ENCODE assay signal across 8 mouse cellular contexts in the genomic region with DNA sequence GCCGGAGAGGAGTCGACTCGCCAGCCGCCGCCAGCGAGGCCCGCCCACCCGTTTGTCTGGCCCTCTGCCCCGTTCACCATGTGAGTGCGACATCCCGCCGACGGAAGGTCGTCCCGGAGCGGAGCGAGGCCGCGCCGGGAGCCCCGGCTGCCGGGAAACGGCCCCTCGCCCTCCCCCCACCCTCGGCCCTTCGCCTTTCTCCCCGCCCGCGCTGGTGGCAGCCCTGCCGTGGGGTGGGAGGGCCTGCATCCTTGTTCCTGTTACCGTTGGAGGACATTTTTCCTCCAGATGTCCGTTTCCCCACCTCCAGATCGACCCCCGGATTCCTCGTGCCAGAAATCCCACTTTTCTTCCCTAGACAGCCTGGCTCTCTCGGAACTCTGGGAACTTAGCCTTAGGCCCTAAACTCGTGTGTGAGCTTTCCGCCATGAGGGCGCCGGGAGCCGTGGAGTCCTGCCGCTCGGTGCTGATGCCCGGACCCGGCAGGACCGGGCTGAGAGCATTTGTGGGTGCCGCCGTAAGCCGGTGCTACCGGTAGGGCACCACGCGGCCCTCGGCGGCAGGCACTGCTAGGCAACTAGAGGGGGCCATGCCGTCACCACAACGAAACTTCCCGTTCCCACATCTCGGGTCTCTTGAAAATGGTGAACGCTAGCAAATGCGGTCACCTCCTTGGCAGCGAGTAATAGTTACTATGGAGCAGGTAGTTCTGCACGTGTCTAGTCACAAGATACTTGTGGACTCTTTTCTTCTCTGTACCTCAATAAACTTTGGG. TPM values are rescaled to one million over a fixed set of nuclear protein-coding genes. Genes with fewer than 3 reads are reported as not detected.
DNase-seq lines count a peak whose midpoint lies in the region; ATAC-seq and TF ChIP-seq lines count a peak whose summit lies in the region.

No protein-coding gene starts in this region.

- H3K4me2 ChIP-seq in forebrain, embryonic 13.5 days: peak overlapping the region; percentile 77
- peak overlapping the region; percentile 92 for H3K4me2 ChIP-seq in lung, postnatal 0 days (replicated peaks; ENCODE audit: low read depth, low read length)

- ATAC-seq in CD4-positive, CD25-positive, alpha-beta regulatory T cell, adult 4 months: peak; percentile 66
- peak; percentile 69 for ATAC-seq in forebrain, embryonic 13.5 days
- ATAC-seq in lung, postnatal 0 days: peak; percentile 36

- TF ChIP-seq CTCF in layer of hippocampus, adult 2 months (conservative IDR thresholded peaks at IDR 0.05): peak; percentile 49
- peak; percentile 49 for TF ChIP-seq CTCF in lung, postnatal 0 days (IDR thresholded peaks at IDR 0.05)
- no peak for TF ChIP-seq CTCF in olfactory bulb, adult 2 months (IDR thresholded peaks at IDR 0.05; ENCODE audit: insufficient read depth, low read depth, low read length)

- H3K27me3 ChIP-seq in forebrain, embryonic 13.5 days: no peaks in the 10 kb centered on the region
- H3K27me3 ChIP-seq in lung, postnatal 0 days (replicated peaks; ENCODE audit: insufficient read depth, low read length): no peaks in the 10 kb centered on the region

- DNase-seq in adrenal gland, postnatal 14 days: peak; percentile 77
- peak; percentile 65 for DNase-seq in heart, postnatal 4 days
- no peak for DNase-seq in layer of hippocampus, adult 2 months (ENCODE audit: low spot score in 2 of 2)
- DNase-seq in lung, postnatal 0 days (ENCODE audit: low spot score): peak; percentile 86
- peak; percentile 80 for DNase-seq in thymus, postnatal 14 days

- peak overlapping the region; percentile 77 for H3K4me3 ChIP-seq in forebrain, embryonic 13.5 days
- peak overlapping the region; percentile 68 for H3K4me3 ChIP-seq in layer of hippocampus, adult 2 months
- peak overlapping the region; percentile 59 for H3K4me3 ChIP-seq in lung, postnatal 0 days (ENCODE audit: low read depth, low read length)
- peak overlapping the region; percentile 65 for H3K4me3 ChIP-seq in olfactory bulb, adult 2 months (ENCODE audit: insufficient read depth, low read depth, low read length)

- no peak for TF ChIP-seq EP300 in lung, postnatal 0 days (IDR thresholded peaks at IDR 0.05)

- peaks cover 16% of the 10 kb centered on the region for H3K36me3 ChIP-seq in forebrain, embryonic 13.5 days (ENCODE audit: poor library complexity, severe bottlenecking)
- H3K36me3 ChIP-seq in lung, postnatal 0 days (ENCODE audit: insufficient read depth, low read length): no peaks in the 10 kb centered on the region

- peaks cover 33% of the 10 kb centered on the region for H3K4me1 ChIP-seq in forebrain, embryonic 13.5 days
- peaks cover 18% of the 10 kb centered on the region; the same call in 1 of the 2 replicates for H3K4me1 ChIP-seq in lung, postnatal 0 days (ENCODE audit: insufficient read depth, low read depth, low read length)
- peaks cover 5% of the 10 kb centered on the region; the same call in 1 of the 2 replicates for H3K4me1 ChIP-seq in olfactory bulb, adult 2 months (ENCODE audit: control insufficient read depth, insufficient read depth, low read length)

- TF ChIP-seq POLR2A in olfactory bulb, adult 2 months (IDR thresholded peaks at IDR 0.05; ENCODE audit: insufficient read depth, low read depth, low read length): no peak

- H3K9me3 ChIP-seq in forebrain, embryonic 13.5 days (replicated peaks): no peaks in the 10 kb centered on the region
- no peaks in the 10 kb centered on the region for H3K9me3 ChIP-seq in lung, postnatal 0 days (ENCODE audit: low read length)

- H3K9ac ChIP-seq in forebrain, embryonic 13.5 days: peak overlapping the region; percentile 88
- peak overlapping the region; percentile 69 for H3K9ac ChIP-seq in lung, postnatal 0 days (replicated peaks; ENCODE audit: low read depth)

- WGBS in forebrain, embryonic 13.5 days: under 1% methylated on average over 50 of the region's 62 CpGs
- WGBS in lung, postnatal 0 days: under 1% methylated on average over 52 of the region's 62 CpGs
- WGBS in olfactory bulb, adult 2 months: under 1% methylated on average over 62 of the region's 62 CpGs

- H3K27ac ChIP-seq in forebrain, embryonic 13.5 days: peak overlapping the region; percentile 99
- H3K27ac ChIP-seq in layer of hippocampus, adult 2 months: peak overlapping the region; percentile 98
- peak overlapping the region; percentile 86 for H3K27ac ChIP-seq in lung, postnatal 0 days (ENCODE audit: low read length)
- peak overlapping the region; percentile 61 for H3K27ac ChIP-seq in olfactory bulb, adult 2 months (ENCODE audit: insufficient read depth, low read depth, low read length)

RNA-seq across cellular contexts. Expression of gene Ptges3, which starts 0.6 kb away (rescaled TPM):
- 100 to 1,000 TPM; 234 to 353 TPM for polyA plus RNA-seq in CD4-positive, CD25-positive, alpha-beta regulatory T cell, adult 4 months (2017; shearing (Covaris generic))
- total RNA-seq in adrenal gland, postnatal 14 days (2021): 157 and 172 TPM in 2 replicates
- polyA plus RNA-seq in forebrain, embryonic 13.5 days (2015; fragmentation: Nextera tagmentation; extraction: Ambion mirVana): 562 and 583 TPM in 2 replicates
- total RNA-seq in heart, postnatal 4 days (2021): 100 to 1,000 TPM; 125 to 132 TPM
- 100 to 1,000 TPM; 135 to 142 TPM for total RNA-seq in layer of hippocampus, adult 2 months (2021)
- 239 and 259 TPM in 2 replicates for polyA plus RNA-seq in lung, postnatal 0 days (2015; fragmentation: Nextera tagmentation; extraction: Ambion mirVana)
- polyA plus RNA-seq in olfactory bulb, adult 2 months (2012; ENCODE audit: insufficient read depth, insufficient read length, low replicate concordance, missing spikeins): not detected in 2 replicates

RNA-seq across cellular contexts. Expression of gene Atp5b, which starts 23.7 kb away (rescaled TPM):
- 100 to 1,000 TPM; 455 to 512 TPM for polyA plus RNA-seq in CD4-positive, CD25-positive, alpha-beta regulatory T cell, adult 4 months (2017; shearing (Covaris generic))
- 4,143 and 4,276 TPM in 2 replicates for total RNA-seq in adrenal gland, postnatal 14 days (2021)
- 2,170 and 2,214 TPM in 2 replicates for polyA plus RNA-seq in forebrain, embryonic 13.5 days (2015; fragmentation: Nextera tagmentation; extraction: Ambion mirVana)
- 1,000 to 10,000 TPM; 6,416 to 6,613 TPM for total RNA-seq in heart, postnatal 4 days (2021)
- 1,000 to 10,000 TPM; 1,635 to 1,673 TPM for total RNA-seq in layer of hippocampus, adult 2 months (2021)
- 1,155 and 1,171 TPM in 2 replicates for polyA plus RNA-seq in lung, postnatal 0 days (2015; fragmentation: Nextera tagmentation; extraction: Ambion mirVana)
- 323 and 1,263 TPM in 2 replicates for polyA plus RNA-seq in olfactory bulb, adult 2 months (2012; ENCODE audit: insufficient read depth, insufficient read length, low replicate concordance, missing spikeins)

RNA-seq across cellular contexts. Expression of gene Naca, which starts 24.0 kb away (rescaled TPM):
- polyA plus RNA-seq in CD4-positive, CD25-positive, alpha-beta regulatory T cell, adult 4 months (2017; shearing (Covaris generic)): 100 to 1,000 TPM; 957 to 1,000 TPM
- total RNA-seq in adrenal gland, postnatal 14 days (2021): 617 and 658 TPM in 2 replicates
- 715 and 810 TPM in 2 replicates for polyA plus RNA-seq in forebrain, embryonic 13.5 days (2015; fragmentation: Nextera tagmentation; extraction: Ambion mirVana)
- total RNA-seq in heart, postnatal 4 days (2021): 100 to 1,000 TPM; 738 to 766 TPM
- total RNA-seq in layer of hippocampus, adult 2 months (2021): 100 to 1,000 TPM; 333 to 336 TPM
- 445 and 456 TPM in 2 replicates for polyA plus RNA-seq in lung, postnatal 0 days (2015; fragmentation: Nextera tagmentation; extraction: Ambion mirVana)
- polyA plus RNA-seq in olfactory bulb, adult 2 months (2012; ENCODE audit: insufficient read depth, insufficient read length, low replicate concordance, missing spikeins): not detected in 2 replicates

RNA-seq across cellular contexts. Expression of gene Baz2a, which starts 32.0 kb away (rescaled TPM):
- polyA plus RNA-seq in CD4-positive, CD25-positive, alpha-beta regulatory T cell, adult 4 months (2017; shearing (Covaris generic)): 10 to 100 TPM; 50.9 to 75.4 TPM
- total RNA-seq in adrenal gland, postnatal 14 days (2021): 44.3 and 51.5 TPM in 2 replicates
- 11.6 and 12.6 TPM in 2 replicates for polyA plus RNA-seq in forebrain, embryonic 13.5 days (2015; fragmentation: Nextera tagmentation; extraction: Ambion mirVana)
- 10 to 100 TPM; 28.0 to 30.0 TPM for total RNA-seq in heart, postnatal 4 days (2021)
- total RNA-seq in layer of hippocampus, adult 2 months (2021): 10 to 100 TPM; 42.8 to 45.5 TPM
- polyA plus RNA-seq in lung, postnatal 0 days (2015; fragmentation: Nextera tagmentation; extraction: Ambion mirVana): 11.2 and 11.4 TPM in 2 replicates
- 53.8 and 199 TPM in 2 replicates for polyA plus RNA-seq in olfactory bulb, adult 2 months (2012; ENCODE audit: insufficient read depth, insufficient read length, low replicate concordance, missing spikeins)

RNA-seq across cellular contexts. Expression of gene Prim1, which starts 44.4 kb away (rescaled TPM):
- 10 to 100 TPM; 18.9 to 20.2 TPM for polyA plus RNA-seq in CD4-positive, CD25-positive, alpha-beta regulatory T cell, adult 4 months (2017; shearing (Covaris generic))
- total RNA-seq in adrenal gland, postnatal 14 days (2021): 11.0 and 13.6 TPM in 2 replicates
- 97.9 and 98.0 TPM in 2 replicates for polyA plus RNA-seq in forebrain, embryonic 13.5 days (2015; fragmentation: Nextera tagmentation; extraction: Ambion mirVana)
- total RNA-seq in heart, postnatal 4 days (2021): 10 to 100 TPM; 30.0 to 31.1 TPM
- 1 to 10 TPM; 7.7 to 8.0 TPM for total RNA-seq in layer of hippocampus, adult 2 months (2021)
- polyA plus RNA-seq in lung, postnatal 0 days (2015; fragmentation: Nextera tagmentation; extraction: Ambion mirVana): 9.3 and 9.5 TPM in 2 replicates
- not detected in 2 replicates for polyA plus RNA-seq in olfactory bulb, adult 2 months (2012; ENCODE audit: insufficient read depth, insufficient read length, low replicate concordance, missing spikeins)

Comparison
In these comparisons a context has a peak if more than half of its experiments do, and no peak if none do; other contexts are left out.
1. DNase-seq: peak in adrenal gland, postnatal 14 days (single experiment), heart, postnatal 4 days (single experiment), lung, postnatal 0 days (single experiment) and thymus, postnatal 14 days (single experiment); none in layer of hippocampus, adult 2 months (0 of 2).
2. Peak in every context shown above with its lines, with median percentiles within 50 percentile points of each other: ATAC-seq, H3K27ac ChIP-seq and H3K4me3 ChIP-seq.